Mouse (Mus musculus): ENCODE data around the gene Wwp2. TPM values are rescaled to one million over a fixed set of nuclear protein-coding genes. Genes with fewer than 3 reads are reported as not detected.

The Wwp2 gene
- polyA plus RNA-seq, 1 experiment from 2014 or later, result 69.5 TPM

DNA sequence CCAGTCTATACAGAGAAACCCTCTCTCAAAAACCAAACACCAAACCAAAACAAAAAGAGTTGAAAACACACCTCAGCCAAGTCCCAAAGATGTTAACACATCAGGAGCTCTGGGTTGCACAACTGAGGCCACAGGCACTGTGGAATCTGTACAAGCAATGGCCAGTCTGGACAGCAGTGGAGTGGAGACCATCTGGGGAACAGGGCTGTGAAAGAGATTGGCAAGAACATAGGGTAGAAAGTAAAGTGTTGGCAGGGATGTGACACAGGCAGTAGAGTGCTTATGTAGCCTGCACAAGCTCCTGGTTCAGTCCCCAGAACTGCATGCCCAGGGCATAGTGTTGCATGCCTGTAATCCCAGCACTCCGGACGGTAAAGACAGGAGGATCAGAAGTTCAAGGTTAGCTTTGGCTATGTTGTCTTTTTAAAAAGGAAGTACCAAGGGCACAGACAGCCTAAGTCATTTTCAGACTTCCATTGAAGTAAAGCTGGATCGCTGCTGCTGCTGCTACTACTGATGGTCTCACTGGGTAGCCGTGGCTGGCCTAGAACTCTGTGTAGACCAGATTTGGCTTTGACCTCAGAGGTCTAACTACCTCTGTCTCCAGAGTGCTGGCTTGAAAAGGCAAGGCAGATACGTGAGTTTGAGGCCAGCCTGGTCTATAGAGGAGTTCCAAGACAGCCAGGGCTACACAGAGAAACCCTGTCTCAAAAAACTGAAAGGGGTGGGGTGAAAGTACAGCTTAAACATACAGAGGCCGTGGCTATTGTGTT lies 79.0 kb downstream of the Wwp2 start:
- Histone ChIP-seq H3K9ac (ENCODE audit: low read depth, low read length) (no peak overlapping the region), H3K4me1 (replicated peaks; ENCODE audit: control insufficient read depth, insufficient read depth, low read length) (no peaks in the 10 kb centered on the region), H3K9me3 (ENCODE audit: control insufficient read depth, low read length) (no peaks in the 10 kb centered on the region), H3K27ac (ENCODE audit: low read depth, low read length) (no peak overlapping the region), H3K36me3 (ENCODE audit: control insufficient read depth, insufficient read depth, low read length) (no peaks in the 10 kb centered on the region), H3K4me3 (ENCODE audit: low read depth, low read length) (no peak overlapping the region), H3K27me3 (ENCODE audit: control insufficient read depth, insufficient read depth, low read length) (no peaks in the 10 kb centered on the region), H3K4me2 (replicated peaks; ENCODE audit: low read depth, low read length) (no peak overlapping the region)
- no peak for DNase-seq (ENCODE audit: low spot score)
- 89% methylated on average over 6 of the region's 6 CpGs for WGBS
- no peak for ATAC-seq (ENCODE audit: low FRiP score)

DNA sequence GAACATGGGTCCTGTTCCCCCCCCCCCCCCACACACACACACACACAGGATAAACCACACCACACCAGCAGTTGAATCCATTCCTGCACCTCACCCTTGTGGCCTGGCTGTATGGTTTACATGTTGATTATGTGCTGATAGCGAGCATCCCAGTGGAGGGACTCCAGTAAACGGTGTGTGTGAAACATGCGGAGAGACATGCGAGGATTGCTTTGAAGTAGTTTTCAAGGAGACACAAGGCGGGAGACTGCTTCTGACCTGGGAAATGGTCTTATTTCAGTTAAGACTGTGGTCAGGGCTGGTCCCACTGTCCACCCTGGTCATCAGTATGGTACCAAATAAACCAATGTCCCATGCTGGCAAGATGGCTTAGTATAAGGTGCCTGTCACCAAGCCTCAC lies 82.6 kb downstream of the Wwp2 start:
- Histone ChIP-seq H3K36me3 (ENCODE audit: control insufficient read depth, insufficient read depth, low read length) (no peaks in the 10 kb centered on the region), H3K27me3 (ENCODE audit: control insufficient read depth, insufficient read depth, low read length) (no peaks in the 10 kb centered on the region), H3K9ac (ENCODE audit: low read depth, low read length) (no peak overlapping the region), H3K4me1 (replicated peaks; ENCODE audit: control insufficient read depth, insufficient read depth, low read length) (no peaks in the 10 kb centered on the region), H3K27ac (ENCODE audit: low read depth, low read length) (no peak overlapping the region), H3K4me2 (replicated peaks; ENCODE audit: low read depth, low read length) (no peak overlapping the region), H3K9me3 (ENCODE audit: control insufficient read depth, low read length) (no peaks in the 10 kb centered on the region), H3K4me3 (ENCODE audit: low read depth, low read length) (no peak overlapping the region)
- 93% methylated on average over 5 of the region's 5 CpGs for WGBS
- ATAC-seq (ENCODE audit: low FRiP score), result no peak
- DNase-seq (ENCODE audit: low spot score), result no peak

DNA sequence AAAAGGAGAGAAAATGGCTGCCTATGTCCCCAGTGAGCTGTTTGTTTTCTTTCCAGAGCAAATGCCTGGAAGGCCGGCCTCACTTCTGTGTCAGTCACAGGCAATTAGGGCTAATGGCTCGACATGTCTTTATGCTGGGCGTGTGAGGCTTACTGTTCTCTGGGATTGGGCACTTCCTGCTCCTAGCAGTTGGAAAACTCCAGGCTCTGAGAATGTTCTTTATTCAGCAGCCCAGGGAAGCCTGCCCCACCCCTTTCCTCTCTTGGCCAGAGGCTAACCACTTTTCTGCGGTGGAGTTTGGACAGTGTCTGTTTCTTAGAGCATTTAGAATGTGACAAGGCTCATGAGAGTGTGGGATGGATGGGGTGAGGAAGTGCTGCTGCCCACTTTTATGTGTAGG lies 83.7 kb downstream of the Wwp2 start:
- no peak overlapping the region for H3K27ac ChIP-seq (ENCODE audit: low read depth, low read length)
- no peaks in the 10 kb centered on the region for H3K36me3 ChIP-seq (ENCODE audit: control insufficient read depth, insufficient read depth, low read length)
- no peaks in the 10 kb centered on the region for H3K27me3 ChIP-seq (ENCODE audit: control insufficient read depth, insufficient read depth, low read length)
- peak; percentile 25 for DNase-seq (ENCODE audit: low spot score)
- H3K4me2 ChIP-seq (replicated peaks; ENCODE audit: low read depth, low read length), result no peak overlapping the region
- no peak overlapping the region for H3K9ac ChIP-seq (ENCODE audit: low read depth, low read length)
- no peaks in the 10 kb centered on the region for H3K9me3 ChIP-seq (ENCODE audit: control insufficient read depth, low read length)
- ATAC-seq (ENCODE audit: low FRiP score), result no peak
- WGBS, result 35% methylated on average over 4 of the region's 4 CpGs
- no peaks in the 10 kb centered on the region for H3K4me1 ChIP-seq (replicated peaks; ENCODE audit: control insufficient read depth, insufficient read depth, low read length)
- H3K4me3 ChIP-seq (ENCODE audit: low read depth, low read length), result no peak overlapping the region

DNA sequence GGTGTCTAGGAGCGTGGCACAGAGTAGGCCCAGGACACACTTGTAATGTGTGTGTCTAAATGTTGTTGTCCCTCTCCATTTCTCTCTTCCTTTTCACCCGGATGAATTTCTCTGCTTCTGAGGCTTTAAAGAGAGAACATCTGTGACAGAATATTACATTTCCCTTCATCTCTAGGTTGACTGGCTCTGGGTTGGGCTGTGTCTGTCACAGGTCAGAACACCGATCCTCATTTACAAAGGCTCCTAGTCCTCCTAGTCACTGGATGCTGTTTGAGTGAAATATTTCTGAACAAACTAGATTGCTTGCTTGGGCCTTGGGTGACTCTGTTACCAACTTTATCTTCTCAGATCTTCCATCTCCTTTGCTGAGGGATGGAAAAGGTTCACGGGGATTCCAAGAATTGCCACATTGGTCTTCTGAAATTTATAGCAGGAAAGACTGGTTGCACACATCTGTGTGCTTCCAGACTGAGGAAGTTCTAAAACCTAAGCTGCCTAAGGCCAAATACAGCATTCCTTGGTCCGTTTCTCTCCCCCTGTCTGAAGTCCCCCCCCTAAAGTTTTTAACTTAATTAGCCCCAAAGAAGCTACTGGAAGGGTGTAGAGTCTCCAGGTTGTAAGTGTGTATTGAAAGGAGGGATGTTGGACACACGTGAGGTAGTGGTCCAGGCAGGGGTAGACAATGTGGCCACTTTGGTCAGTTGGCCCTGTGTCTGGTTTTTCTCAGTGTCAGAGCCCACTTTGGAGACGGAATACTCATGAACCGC lies 85.8 kb downstream of the Wwp2 start:
- Histone ChIP-seq H3K4me3 (ENCODE audit: low read depth, low read length) (no peak overlapping the region), H3K27ac (ENCODE audit: low read depth, low read length) (no peak overlapping the region), H3K36me3 (ENCODE audit: control insufficient read depth, insufficient read depth, low read length) (no peaks in the 10 kb centered on the region), H3K4me1 (replicated peaks; ENCODE audit: control insufficient read depth, insufficient read depth, low read length) (no peaks in the 10 kb centered on the region), H3K27me3 (ENCODE audit: control insufficient read depth, insufficient read depth, low read length) (no peaks in the 10 kb centered on the region), H3K4me2 (replicated peaks; ENCODE audit: low read depth, low read length) (no peak overlapping the region), H3K9me3 (ENCODE audit: control insufficient read depth, low read length) (no peaks in the 10 kb centered on the region), H3K9ac (ENCODE audit: low read depth, low read length) (no peak overlapping the region)
- no peak for ATAC-seq (ENCODE audit: low FRiP score)
- WGBS, result 87% methylated on average over 8 of the region's 8 CpGs
- no peak for DNase-seq (ENCODE audit: low spot score)

DNA sequence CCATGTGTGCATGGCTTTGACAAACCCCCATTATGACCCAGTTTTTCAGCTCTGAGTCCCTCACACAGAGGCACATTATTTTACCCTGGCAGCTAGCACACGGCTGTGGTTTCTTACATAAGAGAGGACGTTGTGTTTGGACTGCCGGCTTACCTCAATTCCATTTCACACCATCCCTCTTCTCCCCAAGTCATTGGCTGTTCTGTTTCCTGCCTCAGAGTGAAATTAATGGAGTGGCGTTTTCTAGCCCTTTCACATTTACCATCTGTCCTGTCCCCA lies 86.3 kb downstream of the Wwp2 start:
- H3K4me2 ChIP-seq (replicated peaks; ENCODE audit: low read depth, low read length), result no peak overlapping the region
- H3K9ac ChIP-seq (ENCODE audit: low read depth, low read length), result no peak overlapping the region
- H3K4me3 ChIP-seq (ENCODE audit: low read depth, low read length), result no peak overlapping the region
- H3K4me1 ChIP-seq (replicated peaks; ENCODE audit: control insufficient read depth, insufficient read depth, low read length), result no peaks in the 10 kb centered on the region
- H3K36me3 ChIP-seq (ENCODE audit: control insufficient read depth, insufficient read depth, low read length), result no peaks in the 10 kb centered on the region
- DNase-seq (ENCODE audit: low spot score), result no peak
- no peak overlapping the region for H3K27ac ChIP-seq (ENCODE audit: low read depth, low read length)
- no peaks in the 10 kb centered on the region for H3K9me3 ChIP-seq (ENCODE audit: control insufficient read depth, low read length)
- H3K27me3 ChIP-seq (ENCODE audit: control insufficient read depth, insufficient read depth, low read length), result no peaks in the 10 kb centered on the region
- no peak for ATAC-seq (ENCODE audit: low FRiP score)
- WGBS, result 87% methylated on average over 4 of the region's 4 CpGs

DNA sequence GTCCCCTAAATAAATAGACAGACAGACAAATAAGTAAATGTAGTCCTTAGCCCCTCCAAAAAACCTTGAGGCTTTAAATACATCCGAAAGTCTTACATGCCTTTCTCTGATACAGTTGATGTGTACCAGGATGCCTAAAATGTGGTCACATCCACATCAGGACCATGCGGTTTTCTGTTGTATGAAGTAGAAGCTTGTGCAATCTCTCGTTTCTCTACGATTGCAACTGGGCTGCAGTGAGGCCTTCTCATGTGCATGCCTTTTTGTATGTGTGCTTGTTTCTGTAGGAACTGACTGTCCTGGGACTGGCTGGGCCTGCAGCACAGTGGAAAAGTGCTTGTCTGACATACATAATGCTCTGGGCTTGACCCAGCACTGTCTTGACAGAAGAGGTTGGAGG lies 88.4 kb downstream of the Wwp2 start:
- Histone ChIP-seq H3K36me3 (ENCODE audit: control insufficient read depth, insufficient read depth, low read length) (no peaks in the 10 kb centered on the region), H3K4me1 (replicated peaks; ENCODE audit: control insufficient read depth, insufficient read depth, low read length) (no peaks in the 10 kb centered on the region), H3K9ac (ENCODE audit: low read depth, low read length) (no peak overlapping the region), H3K4me3 (ENCODE audit: low read depth, low read length) (no peak overlapping the region), H3K27ac (ENCODE audit: low read depth, low read length) (no peak overlapping the region), H3K27me3 (ENCODE audit: control insufficient read depth, insufficient read depth, low read length) (no peaks in the 10 kb centered on the region), H3K9me3 (ENCODE audit: control insufficient read depth, low read length) (no peaks in the 10 kb centered on the region), H3K4me2 (replicated peaks; ENCODE audit: low read depth, low read length) (no peak overlapping the region)
- WGBS, result 93% methylated on average over 4 of the region's 4 CpGs
- DNase-seq (ENCODE audit: low spot score) (no peak), ATAC-seq (ENCODE audit: low FRiP score) (no peak)

DNA sequence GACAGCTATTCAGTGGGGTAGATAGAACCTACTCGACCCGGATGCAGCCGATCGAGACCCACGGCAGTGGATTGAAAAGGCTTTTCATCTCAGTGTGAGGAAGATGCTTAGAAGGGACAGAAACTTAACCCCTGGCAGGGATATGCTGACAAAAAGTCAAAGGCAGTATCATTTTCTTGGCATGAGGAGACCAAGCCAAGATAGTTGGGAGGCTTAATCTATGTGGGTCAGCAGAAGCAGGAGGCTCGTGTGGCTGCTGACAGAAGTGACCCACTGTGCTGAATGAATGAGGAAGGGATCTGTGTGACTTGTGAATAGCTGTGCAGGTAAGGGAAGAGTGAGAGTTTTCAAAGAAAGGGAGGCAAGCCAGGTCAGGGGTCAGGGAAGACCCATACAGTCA lies 92.6 kb downstream of the Wwp2 start:
- ATAC-seq (ENCODE audit: low FRiP score) (no peak), DNase-seq (ENCODE audit: low spot score) (no peak)
- H3K4me1 ChIP-seq (replicated peaks; ENCODE audit: control insufficient read depth, insufficient read depth, low read length), result no peaks in the 10 kb centered on the region
- WGBS, result 49% methylated on average over 6 of the region's 6 CpGs
- H3K9me3 ChIP-seq (ENCODE audit: control insufficient read depth, low read length), result no peaks in the 10 kb centered on the region
- H3K4me2 ChIP-seq (replicated peaks; ENCODE audit: low read depth, low read length), result no peak overlapping the region
- H3K9ac ChIP-seq (ENCODE audit: low read depth, low read length), result no peak overlapping the region
- H3K27ac ChIP-seq (ENCODE audit: low read depth, low read length), result no peak overlapping the region
- H3K36me3 ChIP-seq (ENCODE audit: control insufficient read depth, insufficient read depth, low read length), result no peaks in the 10 kb centered on the region
- no peak overlapping the region for H3K4me3 ChIP-seq (ENCODE audit: low read depth, low read length)
- no peaks in the 10 kb centered on the region for H3K27me3 ChIP-seq (ENCODE audit: control insufficient read depth, insufficient read depth, low read length)

DNA sequence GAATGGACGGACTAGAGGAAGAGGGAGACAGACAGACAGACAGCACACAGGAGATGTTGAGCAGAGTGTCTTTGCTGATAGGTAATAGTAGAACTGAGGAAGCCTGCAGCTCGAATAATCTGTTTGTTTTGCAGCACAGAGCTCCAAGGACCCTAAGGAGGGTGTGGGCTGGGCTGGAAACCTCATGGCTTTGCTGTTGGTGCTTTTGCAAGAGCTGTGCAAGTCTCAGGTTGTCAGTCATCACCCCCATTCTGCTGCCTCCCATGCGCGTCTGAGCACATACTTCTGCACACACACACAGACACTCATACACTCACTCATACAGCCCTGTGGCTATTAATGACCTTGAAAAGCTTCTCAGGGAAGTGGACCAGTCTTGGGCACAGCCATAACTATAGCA lies 101.3 kb downstream of the Wwp2 start:
- 86% methylated on average over 4 of the region's 4 CpGs for WGBS
- Histone ChIP-seq H3K36me3 (ENCODE audit: control insufficient read depth, insufficient read depth, low read length) (no peaks in the 10 kb centered on the region), H3K4me3 (ENCODE audit: low read depth, low read length) (no peak overlapping the region), H3K4me1 (replicated peaks; ENCODE audit: control insufficient read depth, insufficient read depth, low read length) (no peaks in the 10 kb centered on the region; the same call in 1 of the 2 replicates), H3K27ac (ENCODE audit: low read depth, low read length) (no peak overlapping the region), H3K9me3 (ENCODE audit: control insufficient read depth, low read length) (no peaks in the 10 kb centered on the region), H3K4me2 (replicated peaks; ENCODE audit: low read depth, low read length) (no peak overlapping the region), H3K9ac (ENCODE audit: low read depth, low read length) (no peak overlapping the region), H3K27me3 (ENCODE audit: control insufficient read depth, insufficient read depth, low read length) (no peaks in the 10 kb centered on the region)
- no peak for DNase-seq (ENCODE audit: low spot score)
- no peak for ATAC-seq (ENCODE audit: low FRiP score)

DNA sequence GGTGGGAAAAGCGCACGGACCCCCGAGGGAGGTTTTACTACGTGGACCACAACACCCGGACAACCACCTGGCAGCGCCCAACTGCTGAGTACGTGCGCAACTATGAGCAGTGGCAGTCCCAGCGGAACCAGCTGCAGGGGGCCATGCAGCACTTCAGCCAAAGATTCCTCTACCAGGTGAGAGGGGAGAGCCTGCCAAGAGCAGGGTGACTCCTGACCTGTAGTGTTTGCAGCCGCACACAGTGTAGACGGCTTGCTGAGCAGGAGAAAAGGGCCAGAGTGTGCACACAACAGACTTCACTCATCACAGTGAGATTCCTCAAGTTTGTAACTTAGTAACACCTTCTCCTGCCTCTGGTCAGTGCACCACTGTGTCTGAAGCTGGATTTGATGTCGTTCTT lies 104.5 kb downstream of the Wwp2 start:
- no peak overlapping the region for H3K27ac ChIP-seq (ENCODE audit: low read depth, low read length)
- 86% methylated on average over 12 of the region's 12 CpGs for WGBS
- no peak overlapping the region for H3K4me3 ChIP-seq (ENCODE audit: low read depth, low read length)
- H3K4me2 ChIP-seq (replicated peaks; ENCODE audit: low read depth, low read length), result no peak overlapping the region
- H3K9me3 ChIP-seq (ENCODE audit: control insufficient read depth, low read length), result no peaks in the 10 kb centered on the region
- H3K27me3 ChIP-seq (ENCODE audit: control insufficient read depth, insufficient read depth, low read length), result no peaks in the 10 kb centered on the region
- no peak for ATAC-seq (ENCODE audit: low FRiP score)
- no peaks in the 10 kb centered on the region for H3K36me3 ChIP-seq (ENCODE audit: control insufficient read depth, insufficient read depth, low read length)
- no peaks in the 10 kb centered on the region; the same call in 1 of the 2 replicates for H3K4me1 ChIP-seq (replicated peaks; ENCODE audit: control insufficient read depth, insufficient read depth, low read length)
- H3K9ac ChIP-seq (ENCODE audit: low read depth, low read length), result no peak overlapping the region
- no peak for DNase-seq (ENCODE audit: low spot score)
